Mouse (Mus musculus): ENCODE measurements around the gene Gpatch8.

The Gpatch8 gene

GRCm38 (mm10) chr11:102556031-102556715 lies at the start of gene Gpatch8:
Gpatch8 (minus strand) TSS chr11:102556392.
- DNase-seq (ENCODE audit: low read depth, low spot score): peak; percentile 92

DNA sequence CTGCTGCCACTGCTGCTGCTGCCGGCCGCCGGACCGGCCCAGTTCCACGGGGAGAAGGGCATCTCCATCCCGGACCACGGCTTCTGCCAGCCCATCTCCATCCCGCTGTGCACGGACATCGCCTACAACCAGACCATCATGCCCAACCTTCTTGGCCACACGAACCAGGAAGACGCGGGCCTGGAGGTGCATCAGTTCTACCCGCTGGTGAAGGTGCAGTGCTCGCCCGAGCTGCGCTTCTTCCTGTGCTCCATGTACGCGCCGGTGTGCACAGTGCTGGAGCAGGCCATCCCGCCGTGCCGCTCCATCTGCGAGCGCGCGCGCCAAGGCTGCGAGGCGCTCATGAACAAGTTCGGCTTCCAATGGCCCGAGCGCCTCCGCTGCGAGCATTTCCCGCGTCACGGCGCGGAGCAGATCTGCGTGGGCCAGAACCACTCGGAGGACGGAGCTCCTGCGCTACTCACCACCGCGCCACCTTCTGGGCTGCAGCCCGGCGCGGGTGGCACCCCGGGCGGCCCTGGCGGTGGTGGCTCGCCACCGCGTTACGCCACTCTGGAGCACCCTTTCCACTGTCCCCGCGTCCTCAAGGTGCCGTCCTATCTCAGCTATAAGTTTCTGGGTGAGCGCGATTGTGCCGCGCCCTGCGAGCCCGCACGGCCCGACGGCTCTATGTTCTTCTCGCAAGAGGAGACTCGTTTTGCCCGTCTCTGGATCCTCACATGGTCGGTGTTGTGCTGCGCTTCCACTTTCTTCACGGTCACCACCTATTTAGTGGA lies 48.8 kb upstream of the Gpatch8 start:
- DNase-seq (ENCODE audit: low read depth, low spot score): no peak

DNA sequence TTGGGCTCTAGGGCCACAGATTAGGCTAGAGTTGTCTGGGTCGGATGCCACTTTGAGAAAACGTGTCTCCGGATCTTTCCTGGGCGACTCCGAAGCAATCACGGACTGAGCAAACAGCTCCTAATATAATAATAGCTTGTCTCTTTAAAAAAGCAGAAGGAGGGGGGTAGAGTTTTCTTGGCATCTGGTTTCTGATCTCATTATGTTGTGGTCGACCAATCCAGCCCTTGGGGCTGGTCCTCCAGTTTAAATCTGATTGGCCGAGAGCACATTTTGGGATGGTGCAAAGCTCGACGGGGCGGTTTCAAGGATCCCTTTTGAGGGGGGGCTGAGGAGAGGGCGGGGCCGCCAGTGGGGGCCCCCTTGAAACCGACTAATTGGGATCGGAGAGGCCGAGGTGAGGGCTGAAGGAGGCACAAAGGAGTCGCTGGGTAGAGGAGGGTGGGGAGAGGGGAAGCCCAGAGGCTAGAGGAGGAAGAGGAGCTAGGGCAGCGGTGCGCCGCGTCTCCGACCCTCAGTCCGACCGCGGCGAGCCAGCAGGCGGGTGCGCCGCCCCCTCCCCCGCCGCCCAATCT lies 47.9 kb upstream of the Gpatch8 start, which contains the start of gene Fzd2:
Fzd2 (plus strand) TSS at position 387 of the 575 bp plus-strand sequence.
- DNase-seq (ENCODE audit: low read depth, low spot score): peak; percentile 55

- no peak for DNase-seq (ENCODE audit: low read depth, low spot score)
These were observed 47.3 kb upstream of the Gpatch8 start for GRCm38 (mm10) chr11:102603496-102603850.

DNA sequence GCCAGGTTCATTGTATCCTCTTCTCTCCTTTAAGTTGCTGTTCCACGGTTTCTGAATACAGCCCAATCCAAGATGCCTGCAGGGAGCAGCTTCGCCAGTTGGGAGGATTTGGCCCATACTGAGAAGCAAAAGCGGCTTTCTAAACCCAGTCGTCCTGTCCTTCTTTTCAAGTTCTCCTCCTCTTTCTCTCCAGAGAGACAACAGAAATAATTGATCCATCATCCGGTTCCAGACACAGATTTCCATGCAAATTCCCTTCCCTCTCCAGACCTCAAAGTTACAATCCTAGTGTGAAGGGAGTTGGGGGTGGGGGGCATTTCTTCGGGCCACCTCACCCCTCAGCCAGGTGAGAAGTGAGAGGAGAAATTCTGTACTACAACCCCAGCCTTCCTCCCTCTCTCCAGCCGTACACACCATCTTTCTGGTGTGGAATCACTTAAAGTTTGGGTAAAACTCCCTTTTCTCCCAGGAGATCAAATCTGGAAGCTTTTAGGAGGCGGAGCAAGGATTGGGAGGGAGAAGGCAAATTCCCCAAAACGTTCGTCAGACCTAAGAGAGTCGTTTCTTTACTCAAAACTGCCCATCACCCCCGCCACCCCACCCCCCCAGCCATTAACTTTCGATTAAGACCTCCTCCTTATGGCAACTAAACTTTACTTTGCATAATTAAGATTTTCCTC lies 46.8 kb upstream of the Gpatch8 start:
- no peak for DNase-seq (ENCODE audit: low read depth, low spot score)

DNA sequence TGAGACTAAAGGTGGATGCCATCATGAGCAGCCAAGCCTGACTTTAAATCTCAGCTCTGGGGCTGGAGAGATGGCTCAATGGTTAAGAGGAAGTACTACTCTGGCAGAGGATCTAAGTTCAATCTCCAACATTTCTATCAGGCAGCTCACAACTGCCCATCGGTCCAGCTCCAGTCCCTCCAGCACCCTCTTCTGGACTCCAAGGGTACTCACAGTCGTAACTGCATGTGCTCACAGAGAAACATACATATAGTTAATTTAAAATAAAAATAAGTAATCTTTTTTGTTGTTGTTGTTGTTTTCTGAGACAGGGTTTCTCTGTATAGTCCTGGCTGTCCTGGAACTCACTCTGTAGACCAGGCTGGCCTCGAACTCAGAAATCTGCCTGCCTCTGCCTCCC lies 43.7 kb upstream of the Gpatch8 start:
- no peak for DNase-seq (ENCODE audit: low read depth, low spot score)

DNA sequence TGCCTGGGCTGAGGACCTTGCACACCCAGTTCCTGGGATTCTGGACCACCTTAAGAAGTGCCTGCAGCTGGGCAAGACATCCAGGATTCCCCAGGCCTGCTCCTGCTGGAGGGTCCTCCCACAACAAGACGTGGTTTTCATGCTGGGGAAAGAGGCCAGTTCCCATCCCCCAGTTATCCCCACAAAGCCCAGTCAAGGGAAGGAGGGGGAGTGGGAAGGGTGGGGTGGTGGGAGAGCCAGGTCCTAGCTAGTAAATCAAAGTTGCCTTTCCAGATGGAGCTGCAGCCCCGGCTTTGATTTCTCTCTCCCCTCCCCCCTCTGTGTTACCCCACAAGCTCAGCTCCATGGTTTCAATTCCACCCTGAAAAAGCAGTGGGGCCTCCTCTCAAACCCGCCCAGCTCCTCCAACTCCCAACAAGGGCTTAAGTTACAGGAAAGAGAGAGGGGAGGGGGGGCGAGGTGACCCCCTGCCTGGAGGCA lies 39.2 kb upstream of the Gpatch8 start:
- no peak for DNase-seq (ENCODE audit: low read depth, low spot score)

DNA sequence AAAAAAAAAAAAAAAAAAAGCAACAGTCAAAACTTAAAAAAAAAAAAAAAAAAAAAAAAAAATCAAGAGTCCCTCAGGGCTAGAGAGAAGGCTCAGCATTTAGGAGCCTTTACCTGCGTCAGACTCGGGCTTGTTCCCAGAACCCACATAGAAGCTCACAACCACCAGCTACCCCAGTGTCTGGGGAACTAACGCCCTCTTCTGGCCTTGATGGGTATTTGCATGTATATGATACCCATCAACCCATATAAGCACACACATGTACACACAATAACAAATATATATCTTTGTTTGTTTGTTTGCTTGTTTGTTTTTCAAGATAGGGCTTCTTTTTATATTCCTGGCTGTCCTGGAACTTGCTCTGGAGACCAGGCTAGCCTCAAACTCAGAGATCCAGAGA lies 31.4 kb upstream of the Gpatch8 start:
- no peak for DNase-seq (ENCODE audit: low read depth, low spot score)

DNA sequence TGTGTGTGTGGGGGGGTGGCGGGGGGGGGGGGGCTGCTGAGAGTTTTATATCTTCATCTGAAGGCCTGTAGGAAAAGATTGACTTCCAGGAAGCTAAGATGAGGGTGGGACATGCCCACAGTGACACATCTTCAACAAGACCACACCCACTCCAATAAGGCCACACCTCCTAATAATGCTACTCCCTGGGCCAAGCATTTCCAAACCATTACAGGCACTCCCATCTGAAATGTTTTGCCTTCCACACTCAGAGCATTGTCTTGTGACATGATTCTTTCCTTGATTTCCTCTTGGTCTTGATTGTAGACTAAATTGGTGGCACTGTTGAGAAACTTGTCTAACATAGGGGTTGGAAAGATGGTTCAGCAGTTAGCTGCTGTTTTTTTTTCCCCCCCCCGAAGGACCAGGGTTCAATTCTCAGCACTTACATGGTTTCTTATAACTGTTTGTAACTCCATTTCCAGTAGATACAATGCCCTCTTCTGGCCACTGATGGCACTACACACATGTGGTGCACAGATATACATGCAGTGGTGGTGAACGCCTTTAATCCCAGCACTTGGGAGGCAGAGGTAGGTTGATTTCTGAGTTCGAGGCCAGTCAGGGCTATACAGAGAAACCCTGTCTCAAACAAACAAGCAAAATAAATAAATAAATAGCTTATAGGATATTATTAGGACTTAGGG lies 30.4 kb upstream of the Gpatch8 start:
- no peak for DNase-seq (ENCODE audit: low read depth, low spot score)

- DNase-seq (ENCODE audit: low read depth, low spot score): no peak
These were observed 26.5 kb upstream of the Gpatch8 start for GRCm38 (mm10) chr11:102582736-102583135.

GRCm38 (mm10) chr11:102582016-102582610 lies 25.9 kb upstream of the Gpatch8 start:
- no peak for DNase-seq (ENCODE audit: low read depth, low spot score)

GRCm38 (mm10) chr11:102581281-102582015 lies 25.3 kb upstream of the Gpatch8 start:
- DNase-seq (ENCODE audit: low read depth, low spot score): no peak

- no peak for DNase-seq (ENCODE audit: low read depth, low spot score)
These were observed 23.8 kb upstream of the Gpatch8 start for GRCm38 (mm10) chr11:102580034-102580330.

DNA sequence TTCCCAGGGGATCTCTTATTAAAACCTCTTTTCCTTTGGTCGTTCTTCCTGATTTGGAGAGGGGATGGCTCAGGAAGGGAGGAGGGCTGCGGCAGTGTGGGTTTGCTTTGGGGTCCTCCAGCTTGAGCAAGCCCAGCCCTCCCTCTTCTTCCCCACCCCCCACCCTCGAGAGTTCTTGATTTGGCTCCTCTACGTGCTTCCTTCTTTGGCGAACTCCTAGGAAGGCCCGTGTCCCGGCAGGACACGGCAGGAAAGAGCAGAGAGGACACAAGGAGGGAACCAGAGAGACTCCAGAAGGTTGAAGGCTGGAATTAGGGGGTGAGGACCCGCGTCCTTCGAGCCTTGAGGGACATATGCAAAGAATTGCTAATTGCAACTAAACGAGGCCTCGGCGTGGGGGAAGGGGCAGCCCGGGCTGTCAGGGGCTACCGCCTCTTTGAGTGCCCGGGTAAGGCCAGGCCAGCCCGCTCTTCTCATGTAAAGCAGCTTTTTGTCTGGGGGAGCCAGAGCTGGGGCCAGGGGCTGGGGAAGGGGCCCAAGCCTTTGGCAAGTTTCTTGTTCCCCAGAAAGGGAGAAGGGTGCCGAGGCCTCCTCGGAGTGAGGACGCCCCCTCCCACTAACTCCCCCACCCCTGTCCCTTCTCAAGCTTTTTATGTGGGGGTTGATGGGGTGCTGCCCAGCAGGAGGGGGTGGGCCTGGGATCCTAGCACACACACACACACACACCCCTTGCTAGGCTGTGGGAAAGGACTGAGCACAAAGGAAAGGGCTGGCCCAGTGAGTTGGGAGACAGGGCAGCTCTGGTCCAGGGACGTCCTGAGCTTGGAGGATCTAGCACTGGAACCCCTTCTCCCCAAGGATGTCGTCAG lies 23.2 kb upstream of the Gpatch8 start, which contains the start of gene Gm11627:
Gm11627 (minus strand) TSS at position 297 of the 869 bp plus-strand sequence.
- no peak for DNase-seq (ENCODE audit: low read depth, low spot score)

- peak; percentile 50 for DNase-seq (ENCODE audit: low read depth, low spot score)
These were observed 22.3 kb upstream of the Gpatch8 start for GRCm38 (mm10) chr11:102578341-102579118.

DNA sequence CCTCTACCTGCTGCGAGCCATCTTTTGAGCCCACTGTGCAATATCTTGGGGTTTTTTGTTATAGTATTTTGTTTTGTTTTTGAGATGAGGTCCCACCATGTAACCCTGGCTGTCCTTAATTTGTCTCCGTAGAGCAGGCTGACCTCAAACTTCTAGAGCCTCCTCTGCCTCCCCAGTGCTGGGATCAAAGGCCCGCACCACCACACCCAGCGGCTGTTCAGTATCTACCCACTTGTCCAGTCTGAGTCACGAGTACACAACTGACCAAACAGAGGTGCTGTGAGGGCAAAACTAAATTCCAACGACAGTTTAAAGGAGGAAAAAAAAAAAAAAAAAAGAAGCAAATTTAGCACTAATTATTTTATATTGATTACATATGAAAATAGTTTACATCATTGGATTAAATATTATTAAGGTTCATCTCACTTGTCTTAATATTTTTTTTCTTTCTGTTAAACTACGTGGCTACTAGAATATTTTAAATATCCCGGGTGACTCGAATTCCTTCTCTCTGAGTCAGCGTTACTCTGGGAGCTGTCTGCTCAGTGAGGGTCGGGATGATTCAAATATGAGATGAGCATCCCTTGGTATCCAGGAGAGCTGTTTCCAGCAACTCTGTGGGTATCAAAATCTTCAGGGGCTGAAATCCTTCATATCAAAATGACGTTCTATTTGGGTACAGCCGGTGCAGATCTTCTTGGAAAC lies 20.0 kb upstream of the Gpatch8 start:
- DNase-seq (ENCODE audit: low read depth, low spot score): no peak

DNA sequence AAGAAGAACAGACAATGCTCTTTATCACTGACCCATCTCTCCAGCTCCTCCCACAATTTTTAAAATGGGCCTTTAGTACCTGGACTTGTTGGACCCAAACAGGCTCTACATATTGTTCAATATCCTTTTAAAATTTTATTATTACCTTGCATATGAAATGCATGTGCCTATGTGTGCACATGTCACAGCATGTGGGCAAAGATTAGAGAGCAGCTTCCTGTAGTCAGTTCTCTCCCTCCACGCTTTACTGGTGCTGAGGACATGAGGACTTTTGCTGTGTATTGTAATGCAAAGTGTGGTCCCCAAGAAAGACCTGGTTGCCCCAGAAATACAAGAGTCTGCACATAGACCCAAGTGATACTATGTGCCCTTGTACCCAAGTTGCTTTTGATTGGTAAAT lies 18.8 kb upstream of the Gpatch8 start:
- DNase-seq (ENCODE audit: low read depth, low spot score): no peak

All from retina, adult 2 months (tissue).